Mouse (Mus musculus): ENCODE measurements around the gene Tmem231. TPM values are rescaled to one million over a fixed set of nuclear protein-coding genes. Genes with fewer than 3 reads are reported as not detected.

Gene Tmem231
- polyA plus RNA-seq, 2 experiments = 15.7 to 16.3 TPM

DNA sequence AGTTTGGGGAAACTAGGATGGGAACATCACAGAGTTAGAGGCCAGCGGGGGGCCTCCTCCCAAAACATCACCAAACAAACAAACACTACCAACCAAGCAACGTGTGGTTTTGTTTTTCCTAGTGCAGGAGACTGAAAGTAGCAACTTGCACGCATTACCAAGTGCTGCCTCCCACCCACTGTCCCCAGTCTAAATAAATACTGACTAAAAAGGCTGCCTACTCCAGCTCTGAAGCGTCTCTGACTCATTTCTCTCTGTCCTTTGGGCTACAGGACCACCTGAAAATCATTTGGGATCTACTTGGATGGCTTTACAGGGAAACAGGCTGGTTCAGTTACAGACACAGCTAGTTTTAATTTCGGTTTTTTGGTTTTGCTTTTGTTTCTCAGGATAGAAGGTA, 30.7 kb upstream of the Tmem231 start:
- no peak for TF ChIP-seq POLR2A (IDR thresholded peaks at IDR 0.05; ENCODE audit: borderline replicate concordance, extremely low read depth, insufficient read depth, insufficient read length)
- no peaks in the 10 kb centered on the region for H3K4me1 ChIP-seq (ENCODE audit: control insufficient read depth, insufficient read depth, low read length)
- no peak for ATAC-seq (ENCODE audit: low FRiP score, low read depth)
- no peak overlapping the region; the same call in 1 of the 2 replicates for H3K27ac ChIP-seq (replicated peaks; ENCODE audit: low read depth, low read length)
- H3K4me3 ChIP-seq (replicated peaks; ENCODE audit: low read length) = no peak overlapping the region
- no peaks in the 10 kb centered on the region for H3K36me3 ChIP-seq (ENCODE audit: control insufficient read depth, insufficient read depth, low read length)
- 56% methylated on average over 5 of the region's 5 CpGs for WGBS
- DNase-seq (ENCODE audit: low spot score) = no peak
- no peak overlapping the region for H3K4me2 ChIP-seq (replicated peaks; ENCODE audit: low read depth, low read length, severe bottlenecking)
- H3K27me3 ChIP-seq (ENCODE audit: control insufficient read depth, insufficient read depth, low read length) = no peaks in the 10 kb centered on the region
- no peaks in the 10 kb centered on the region for H3K9me3 ChIP-seq (ENCODE audit: control insufficient read depth, low read length)
- H3K9ac ChIP-seq (ENCODE audit: low read depth, low read length, severe bottlenecking) = no peak overlapping the region

- Histone ChIP-seq H3K36me3 (ENCODE audit: control insufficient read depth, insufficient read depth, low read length) (no peaks in the 10 kb centered on the region), H3K9me3 (ENCODE audit: control insufficient read depth, low read length) (no peaks in the 10 kb centered on the region), H3K4me3 (replicated peaks; ENCODE audit: low read length) (no peak overlapping the region), H3K27ac (replicated peaks; ENCODE audit: low read depth, low read length) (no peak overlapping the region), H3K4me2 (replicated peaks; ENCODE audit: low read depth, low read length, severe bottlenecking) (no peak overlapping the region), H3K4me1 (ENCODE audit: control insufficient read depth, insufficient read depth, low read length) (no peaks in the 10 kb centered on the region), H3K27me3 (ENCODE audit: control insufficient read depth, insufficient read depth, low read length) (no peaks in the 10 kb centered on the region), H3K9ac (ENCODE audit: low read depth, low read length, severe bottlenecking) (no peak overlapping the region)
- TF ChIP-seq POLR2A (IDR thresholded peaks at IDR 0.05; ENCODE audit: borderline replicate concordance, extremely low read depth, insufficient read depth, insufficient read length) = no peak
- DNase-seq (ENCODE audit: low spot score) (no peak), ATAC-seq (ENCODE audit: low FRiP score, low read depth) (no peak)
- WGBS = 88% methylated on average over 4 of the region's 4 CpGs
Measured at GRCm38 (mm10) chr8:111963546-111963945, 29.9 kb upstream of the Tmem231 start.

- no peak for TF ChIP-seq POLR2A (IDR thresholded peaks at IDR 0.05; ENCODE audit: borderline replicate concordance, extremely low read depth, insufficient read depth, insufficient read length)
- no peak overlapping the region for H3K4me2 ChIP-seq (replicated peaks; ENCODE audit: low read depth, low read length, severe bottlenecking)
- no peak overlapping the region for H3K9ac ChIP-seq (ENCODE audit: low read depth, low read length, severe bottlenecking)
- no peaks in the 10 kb centered on the region for H3K27me3 ChIP-seq (ENCODE audit: control insufficient read depth, insufficient read depth, low read length)
- 75% methylated on average over 10 of the region's 10 CpGs for WGBS
- no peak overlapping the region for H3K27ac ChIP-seq (replicated peaks; ENCODE audit: low read depth, low read length)
- ATAC-seq (ENCODE audit: low FRiP score, low read depth) = no peak
- H3K4me1 ChIP-seq (ENCODE audit: control insufficient read depth, insufficient read depth, low read length) = no peaks in the 10 kb centered on the region
- no peak for DNase-seq (ENCODE audit: low spot score)
- no peaks in the 10 kb centered on the region for H3K36me3 ChIP-seq (ENCODE audit: control insufficient read depth, insufficient read depth, low read length)
- H3K4me3 ChIP-seq (replicated peaks; ENCODE audit: low read length) = no peak overlapping the region
- H3K9me3 ChIP-seq (ENCODE audit: control insufficient read depth, low read length) = no peaks in the 10 kb centered on the region
Measured at GRCm38 (mm10) chr8:111963091-111963490, 29.4 kb upstream of the Tmem231 start.

GRCm38 (mm10) chr8:111962589-111962988, 28.9 kb upstream of the Tmem231 start:
- ATAC-seq (ENCODE audit: low FRiP score, low read depth) (no peak), DNase-seq (ENCODE audit: low spot score) (no peak)
- Histone ChIP-seq H3K9me3 (ENCODE audit: control insufficient read depth, low read length) (no peaks in the 10 kb centered on the region), H3K4me1 (ENCODE audit: control insufficient read depth, insufficient read depth, low read length) (no peaks in the 10 kb centered on the region), H3K27me3 (ENCODE audit: control insufficient read depth, insufficient read depth, low read length) (no peaks in the 10 kb centered on the region), H3K4me2 (replicated peaks; ENCODE audit: low read depth, low read length, severe bottlenecking) (no peak overlapping the region), H3K4me3 (replicated peaks; ENCODE audit: low read length) (no peak overlapping the region), H3K36me3 (ENCODE audit: control insufficient read depth, insufficient read depth, low read length) (no peaks in the 10 kb centered on the region), H3K9ac (ENCODE audit: low read depth, low read length, severe bottlenecking) (no peak overlapping the region), H3K27ac (replicated peaks; ENCODE audit: low read depth, low read length) (no peak overlapping the region)
- 71% methylated on average over 1 of the region's 1 CpGs for WGBS
- no peak for TF ChIP-seq POLR2A (IDR thresholded peaks at IDR 0.05; ENCODE audit: borderline replicate concordance, extremely low read depth, insufficient read depth, insufficient read length)

DNA sequence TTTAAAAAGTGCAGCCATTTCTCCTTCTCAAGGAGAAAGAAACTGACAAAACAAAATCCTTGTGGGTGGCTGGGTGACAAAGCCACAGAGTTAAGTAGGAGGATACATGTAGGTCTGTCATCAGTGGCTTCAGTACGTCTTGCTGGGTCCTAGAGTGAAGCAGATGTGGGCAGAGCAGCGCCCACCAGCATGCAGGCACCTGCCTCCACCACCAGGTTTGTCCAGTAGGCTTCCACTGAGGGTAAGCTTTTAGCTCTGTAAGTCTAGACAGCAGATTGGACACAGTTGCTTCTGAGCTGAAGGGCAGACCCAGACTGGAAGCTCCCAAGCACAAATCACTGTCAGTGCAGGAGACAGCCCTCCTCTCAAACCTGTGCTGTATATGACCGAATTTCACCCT, 27.6 kb upstream of the Tmem231 start:
- Histone ChIP-seq H3K9me3 (ENCODE audit: control insufficient read depth, low read length) (no peaks in the 10 kb centered on the region), H3K4me1 (ENCODE audit: control insufficient read depth, insufficient read depth, low read length) (no peaks in the 10 kb centered on the region), H3K27ac (replicated peaks; ENCODE audit: low read depth, low read length) (no peak overlapping the region), H3K27me3 (ENCODE audit: control insufficient read depth, insufficient read depth, low read length) (no peaks in the 10 kb centered on the region), H3K36me3 (ENCODE audit: control insufficient read depth, insufficient read depth, low read length) (peaks cover 11% of the 10 kb centered on the region), H3K4me2 (replicated peaks; ENCODE audit: low read depth, low read length, severe bottlenecking) (no peak overlapping the region), H3K4me3 (replicated peaks; ENCODE audit: low read length) (no peak overlapping the region), H3K9ac (ENCODE audit: low read depth, low read length, severe bottlenecking) (no peak overlapping the region)
- ATAC-seq (ENCODE audit: low FRiP score, low read depth) (no peak), DNase-seq (ENCODE audit: low spot score) (no peak)
- no peak for TF ChIP-seq POLR2A (IDR thresholded peaks at IDR 0.05; ENCODE audit: borderline replicate concordance, extremely low read depth, insufficient read depth, insufficient read length)
- WGBS = 78% methylated on average over 3 of the region's 3 CpGs
